Mouse (Mus musculus) embryo, embryonic 10 days (tissue): ENCODE results near the gene Foxp2.

Source experiments
- DNase-seq: peaks from one replicate; pipeline ENCODE4 v3.0.0-alpha.2; 2015; ENCODE audit warnings: low spot score

Gene Foxp2

DNA sequence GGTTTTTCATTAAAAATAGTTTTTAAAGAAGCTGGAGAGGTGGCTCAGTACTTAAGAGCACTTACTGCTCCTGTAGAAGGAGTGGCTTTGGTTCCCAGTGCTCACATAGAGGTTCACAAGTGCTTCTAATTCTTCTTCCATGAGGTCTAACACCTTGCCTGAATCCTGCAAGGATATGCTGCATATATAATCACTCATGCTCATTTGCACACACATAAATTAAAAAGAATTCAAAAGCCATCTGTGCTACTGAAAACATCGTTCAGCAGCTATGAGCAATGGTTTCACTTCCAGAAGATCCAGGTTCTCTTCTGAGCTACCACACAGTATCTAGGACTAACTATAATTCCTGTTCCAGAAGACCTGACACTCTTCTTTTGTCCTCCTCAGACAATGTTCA, 200.4 kb downstream of the Foxp2 start:
- DNase-seq: no peak

DNA sequence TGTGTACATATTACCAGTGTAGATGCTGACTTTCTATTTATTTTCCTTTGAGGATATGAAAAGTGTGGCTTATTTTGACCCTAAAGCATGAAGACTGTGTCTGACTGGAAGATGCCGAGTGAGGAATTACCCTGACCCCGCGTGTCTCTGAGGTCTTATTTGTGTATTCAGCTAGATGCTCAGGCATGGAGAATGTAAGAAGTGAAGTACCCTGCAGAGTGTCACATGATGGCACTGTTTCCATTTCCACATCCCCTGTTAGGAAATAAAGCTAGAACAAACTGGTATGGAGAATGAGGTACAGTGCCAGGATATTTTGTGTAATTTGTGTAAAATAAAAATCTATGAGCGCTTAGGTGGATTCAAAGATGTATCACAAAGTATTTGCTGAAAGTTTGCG, 219.8 kb downstream of the Foxp2 start:
- DNase-seq: peak; percentile 37

DNA sequence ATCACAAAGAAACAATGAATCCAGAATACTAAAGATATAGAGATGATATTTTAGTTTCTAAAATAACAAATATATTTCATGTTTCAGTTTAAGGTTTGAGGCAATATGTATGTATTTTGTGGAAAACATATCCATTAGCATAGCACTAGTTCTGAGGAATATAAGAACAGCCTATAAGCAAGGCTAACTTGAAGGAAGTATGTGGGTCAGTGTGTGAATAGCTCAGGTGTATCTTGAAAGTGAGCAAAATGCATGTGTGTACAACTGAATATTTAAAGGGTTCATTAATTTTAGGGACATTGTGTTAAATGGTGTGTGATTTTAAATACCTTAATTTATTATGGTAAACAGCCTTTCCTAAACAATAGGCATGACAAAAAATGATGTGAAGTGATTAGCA, 220.2 kb downstream of the Foxp2 start:
- no peak for DNase-seq

DNA sequence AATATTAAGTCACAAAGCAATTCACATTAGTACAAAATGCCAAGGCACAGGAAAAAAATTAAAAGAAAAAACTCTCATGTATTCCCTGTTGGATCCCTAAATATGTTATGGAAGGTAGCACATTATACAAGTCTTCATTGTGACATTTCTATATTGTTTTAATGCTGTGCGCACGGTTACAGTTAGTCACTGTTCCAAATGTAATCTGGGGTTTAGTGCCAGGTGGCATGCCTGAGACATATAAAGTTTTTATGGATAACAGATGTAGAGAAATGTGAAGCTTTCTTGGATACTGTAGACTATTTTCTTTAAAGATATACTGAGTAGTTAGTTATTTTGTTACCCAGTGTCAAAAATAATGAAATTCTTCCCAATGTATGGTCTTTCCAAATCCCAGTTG, 229.0 kb downstream of the Foxp2 start:
- no peak for DNase-seq

DNA sequence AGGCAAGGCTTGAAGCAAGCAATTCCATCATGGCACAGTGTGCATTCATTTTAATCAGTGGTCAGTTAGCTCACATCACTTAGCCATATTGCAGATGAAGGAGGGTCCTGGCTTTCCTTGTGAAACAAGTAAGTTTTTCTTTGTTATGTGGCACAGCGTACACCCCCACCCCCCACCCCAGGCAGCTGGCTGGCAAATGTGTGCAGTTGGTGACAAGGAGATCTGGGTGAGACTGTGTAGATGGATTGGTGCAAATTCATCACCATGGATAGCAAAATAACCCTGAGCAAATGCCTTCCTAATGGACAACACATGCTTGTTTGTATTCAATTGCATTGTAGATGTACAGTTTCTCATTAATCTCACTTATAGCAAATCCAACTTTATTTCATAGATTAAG, 240.9 kb downstream of the Foxp2 start:
- DNase-seq: peak; percentile 7

DNA sequence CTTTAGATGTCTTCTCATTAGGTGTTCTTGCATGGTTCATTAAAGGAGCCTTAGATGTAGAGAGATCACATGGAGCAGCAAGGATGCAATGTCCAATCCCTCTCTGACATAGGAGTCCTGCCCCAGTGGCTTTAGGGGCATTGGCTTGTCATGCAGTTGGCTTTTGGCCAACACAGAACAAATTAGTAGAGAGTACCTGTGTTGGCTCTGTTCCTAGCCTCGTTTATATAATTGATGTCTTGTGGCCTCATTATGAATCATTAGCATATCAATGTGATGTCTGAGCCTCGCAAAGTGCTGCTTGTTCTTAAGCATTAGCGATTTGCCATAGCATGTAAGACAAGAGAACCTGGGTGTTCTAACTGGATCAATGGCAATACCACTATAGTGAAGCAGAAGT, 250.5 kb downstream of the Foxp2 start:
- DNase-seq: no peak

DNA sequence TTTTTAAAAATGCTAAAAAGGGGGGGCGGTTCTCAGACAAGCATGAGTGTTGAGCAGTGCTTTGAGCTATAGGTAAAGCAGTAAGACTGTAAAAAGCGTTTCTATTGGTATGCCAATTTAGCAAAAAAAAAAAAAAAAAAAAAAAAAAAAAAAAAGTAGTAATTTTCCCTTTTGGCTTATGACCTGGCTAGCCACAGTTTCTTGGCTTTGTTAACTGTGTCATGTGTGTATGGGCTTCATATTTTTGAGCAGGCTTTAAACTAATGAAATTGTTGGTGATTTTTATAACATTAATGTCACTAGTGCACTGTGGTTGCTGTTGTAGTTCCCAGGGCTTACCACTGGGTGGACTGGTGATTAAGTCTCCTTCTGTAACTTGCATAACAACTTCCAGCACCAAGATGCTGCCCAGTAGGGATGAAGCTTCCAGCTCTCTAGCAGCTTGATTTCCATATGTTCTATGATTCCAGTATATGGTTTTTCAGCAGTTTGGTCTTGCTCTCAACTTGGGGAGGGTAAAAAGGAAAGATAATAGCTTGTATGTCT, 262.4 kb downstream of the Foxp2 start:
- peak; percentile 46 for DNase-seq

DNA sequence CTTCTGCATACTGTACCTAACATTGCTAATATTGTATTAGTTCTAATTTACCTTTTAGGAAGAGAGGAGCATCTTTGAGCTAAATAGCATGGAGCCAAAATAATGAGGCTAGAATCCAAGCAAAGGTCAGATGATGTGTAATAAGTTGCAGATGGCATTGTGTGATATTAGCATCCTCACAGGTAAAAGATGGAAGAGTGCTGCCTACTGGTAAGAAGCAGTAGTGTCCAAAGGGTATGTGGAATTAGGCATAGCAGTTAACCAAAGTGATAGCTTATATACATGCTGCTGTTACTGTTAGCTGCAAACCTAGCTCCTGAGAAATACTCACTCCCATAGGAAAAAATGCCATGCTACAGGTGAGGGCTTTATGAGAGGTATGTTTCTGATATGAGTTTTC, 275.6 kb downstream of the Foxp2 start:
- DNase-seq: peak; percentile 49

DNA sequence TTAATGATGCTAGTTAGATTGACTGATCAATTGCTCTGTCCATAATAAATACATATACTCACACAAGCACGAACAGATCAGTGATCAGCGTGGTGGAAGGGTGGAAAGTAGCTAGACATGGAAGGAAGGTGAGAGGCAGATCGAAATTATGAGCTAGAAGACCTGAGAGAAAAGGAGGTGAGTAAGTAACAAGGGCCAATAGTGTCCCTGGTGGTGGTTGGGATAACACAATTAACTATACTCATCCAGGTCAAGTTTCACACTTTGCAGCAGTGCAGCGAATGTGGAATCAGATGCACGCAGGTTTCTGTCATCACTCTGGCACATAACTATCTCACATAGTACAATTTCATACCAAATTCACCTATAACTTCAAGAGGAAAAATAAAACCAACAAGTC, 291.7 kb downstream of the Foxp2 start:
- DNase-seq: no peak

DNA sequence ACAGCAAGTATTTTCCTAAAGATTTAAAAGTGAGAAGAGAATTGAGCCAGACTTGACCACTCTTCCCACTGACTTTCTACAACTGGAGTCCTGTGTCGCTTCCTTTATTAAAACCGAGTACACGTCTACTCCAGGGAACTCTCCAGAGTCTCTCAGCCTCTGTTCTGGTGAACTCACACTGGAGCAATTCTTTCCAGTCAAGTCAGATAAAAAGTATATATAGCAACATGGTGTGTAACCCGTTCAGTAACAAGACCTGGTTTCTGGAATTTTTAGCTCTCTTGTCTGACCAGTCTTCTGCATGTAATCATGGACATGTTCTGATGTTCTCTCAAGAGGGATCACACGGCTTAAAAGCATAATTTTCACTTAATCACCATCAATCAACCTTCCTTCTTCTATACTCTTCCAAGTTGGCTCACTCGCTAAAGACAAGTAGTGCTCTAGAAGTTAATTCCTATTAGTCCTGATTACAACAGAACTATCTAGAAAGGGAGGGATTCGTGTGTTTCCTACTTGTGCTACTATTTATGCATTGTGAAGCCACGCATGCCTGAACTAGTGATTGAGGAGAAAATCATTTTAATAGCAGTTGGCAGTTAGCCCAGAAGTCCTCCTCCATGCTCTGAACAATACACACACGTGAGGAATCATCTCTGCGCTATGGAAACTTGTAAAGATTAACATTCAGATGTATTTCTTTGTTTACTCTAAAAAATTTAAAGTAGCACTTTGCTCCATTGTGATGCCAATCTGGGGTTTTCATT, 341.2 kb downstream of the Foxp2 start:
- no peak for DNase-seq

DNA sequence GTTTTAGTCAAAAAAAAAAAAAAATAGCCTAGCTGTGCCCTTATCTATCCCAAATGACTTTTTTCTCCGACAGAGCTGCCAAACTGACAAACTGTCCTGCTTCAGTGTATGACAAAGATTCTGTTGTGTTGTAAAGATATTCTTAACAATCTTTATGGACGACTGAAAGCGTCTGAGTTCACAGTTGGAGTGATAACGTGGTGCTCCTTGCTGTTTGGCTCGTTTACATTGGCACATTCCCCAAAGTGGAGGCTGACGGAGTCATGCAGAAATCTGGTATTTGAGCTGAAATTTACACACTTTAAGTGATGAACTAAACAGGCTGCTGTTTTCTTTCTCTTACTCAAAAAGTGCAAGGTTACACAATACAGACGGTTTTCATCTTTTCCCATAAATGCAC, 356.2 kb downstream of the Foxp2 start:
- DNase-seq: peak; percentile 18

DNA sequence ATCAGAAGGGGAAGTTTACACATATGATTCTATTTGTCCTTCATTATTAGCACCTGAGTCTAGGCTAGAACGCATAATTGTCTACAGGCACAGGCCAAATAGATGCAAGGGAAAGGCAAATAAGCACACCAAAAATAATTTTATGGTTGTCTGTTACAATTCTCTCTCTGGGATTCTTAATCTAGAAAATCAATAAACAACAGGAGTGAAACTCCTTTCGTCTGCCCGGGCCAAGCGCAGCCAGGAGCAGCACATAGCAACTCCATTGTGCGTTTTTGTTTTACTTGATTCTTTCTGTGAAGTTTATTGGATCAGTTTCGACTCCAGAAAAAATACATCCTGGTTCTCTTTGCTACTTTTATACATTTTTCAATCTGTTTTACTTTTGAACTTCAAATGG, 356.7 kb downstream of the Foxp2 start:
- DNase-seq: no peak

DNA sequence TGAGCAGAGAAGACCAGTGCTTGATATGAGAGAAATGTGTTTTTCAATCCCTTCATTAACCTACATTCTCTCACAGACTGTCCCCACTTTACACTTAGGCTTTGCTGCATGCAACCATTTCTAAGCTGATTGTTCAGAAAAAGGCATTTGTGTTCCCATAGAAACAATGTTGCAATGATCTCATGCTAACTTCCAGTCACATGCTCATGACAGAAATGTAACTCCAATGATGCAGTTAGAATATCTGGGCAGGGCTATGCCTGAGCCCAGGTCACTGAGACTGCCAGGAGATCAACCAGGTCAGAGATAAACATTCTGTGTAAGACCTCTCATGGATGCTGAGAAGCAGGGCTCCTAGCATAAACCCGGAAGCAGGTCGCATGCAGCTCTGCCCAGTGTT, 367.0 kb downstream of the Foxp2 start:
- DNase-seq: no peak

DNA sequence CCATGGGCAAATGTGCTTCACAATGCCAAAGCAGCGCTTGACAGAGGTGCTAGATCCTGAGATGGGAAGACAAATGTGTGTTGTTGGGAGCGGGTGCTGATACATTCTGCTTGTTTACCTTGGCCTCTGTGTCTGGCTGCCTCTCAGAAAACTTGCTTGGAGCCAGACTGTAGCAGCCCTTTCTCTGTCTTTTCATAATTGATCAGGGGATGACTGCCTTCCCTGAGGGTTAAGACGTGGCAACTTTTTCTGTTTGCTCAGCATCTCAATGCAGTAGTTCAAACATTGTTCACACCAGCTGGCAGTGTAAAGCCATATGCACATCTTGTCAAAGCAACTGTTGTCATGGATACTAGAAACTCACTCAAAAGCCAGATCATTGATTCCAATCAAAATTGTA, 384.1 kb downstream of the Foxp2 start:
- peak; percentile 43 for DNase-seq

DNA sequence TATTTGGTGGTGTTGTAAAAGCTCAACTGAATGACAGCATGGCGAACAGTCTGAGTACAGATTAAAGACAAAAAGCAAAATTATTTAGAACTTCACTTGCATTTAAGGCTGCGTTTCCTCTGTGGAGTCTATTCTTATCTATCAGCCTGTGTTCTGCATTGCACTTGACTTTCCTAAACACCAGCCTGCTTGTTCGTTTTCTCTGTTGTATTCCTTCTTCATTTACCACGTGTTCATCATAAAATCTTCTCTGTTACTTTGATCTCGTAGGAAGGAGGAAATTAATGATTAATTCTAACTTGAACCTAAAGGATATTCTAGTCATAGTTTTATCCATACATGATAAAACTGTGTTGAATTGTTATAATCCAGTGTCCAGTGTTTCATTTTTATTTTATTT, 392.9 kb downstream of the Foxp2 start:
- DNase-seq: no peak

DNA sequence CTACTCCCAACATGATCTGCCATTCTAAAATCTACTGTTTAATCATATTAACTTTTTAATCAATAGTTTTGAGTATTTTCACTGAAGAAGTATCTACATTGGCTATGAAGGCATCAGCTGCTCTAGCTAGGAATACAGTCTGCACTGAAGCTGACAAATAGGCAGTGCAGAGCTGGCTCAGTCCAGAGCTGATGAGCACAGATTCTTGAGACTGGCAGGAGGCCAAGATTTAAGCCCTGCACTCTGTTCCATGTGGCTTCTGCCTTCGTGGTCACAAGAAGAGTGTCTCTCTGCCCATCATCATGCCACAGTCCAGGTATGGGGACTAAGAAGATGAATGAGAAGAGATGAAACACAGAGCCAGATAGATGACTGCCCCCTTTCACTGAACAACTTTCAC, 398.1 kb downstream of the Foxp2 start:
- DNase-seq: no peak

DNA sequence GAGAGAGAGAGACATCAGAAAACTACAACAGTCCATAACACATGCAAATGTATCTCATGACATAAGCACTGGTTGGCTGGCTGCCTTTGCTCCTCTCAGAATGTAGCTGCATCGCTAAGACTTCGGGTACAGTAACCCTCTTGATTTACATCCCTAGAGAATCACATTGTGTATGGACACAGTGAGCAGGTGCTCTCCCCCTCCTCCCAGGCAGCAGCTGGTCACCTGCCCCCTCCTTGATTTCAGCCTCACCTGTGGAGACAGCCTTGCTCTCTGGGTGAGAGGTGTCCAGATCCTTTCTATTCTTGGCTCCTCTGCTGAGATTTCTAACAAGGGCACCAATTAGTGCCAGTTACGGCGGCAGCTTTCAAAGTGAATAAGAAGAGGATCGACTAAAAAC, 409.5 kb downstream of the Foxp2 start:
- DNase-seq: no peak

DNA sequence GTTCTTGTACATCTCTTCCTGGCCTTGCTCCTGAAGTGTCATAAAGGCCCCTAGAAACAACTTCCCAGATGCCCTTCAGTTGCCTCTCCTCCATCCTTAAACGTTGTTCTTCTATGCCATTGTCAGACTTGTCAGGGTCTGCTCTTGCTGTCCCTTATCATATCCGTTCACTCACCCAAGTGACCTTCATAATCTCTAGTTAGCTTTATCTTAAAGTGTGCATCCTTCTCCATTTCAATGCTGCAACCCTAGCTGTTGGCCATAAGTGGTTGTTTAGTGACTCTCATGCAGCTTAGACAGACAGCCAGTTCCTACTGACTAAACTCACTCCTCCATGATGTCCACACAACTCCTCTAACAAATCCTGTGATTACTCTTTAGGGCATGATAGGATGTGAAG, 415.8 kb downstream of the Foxp2 start:
- DNase-seq: no peak

DNA sequence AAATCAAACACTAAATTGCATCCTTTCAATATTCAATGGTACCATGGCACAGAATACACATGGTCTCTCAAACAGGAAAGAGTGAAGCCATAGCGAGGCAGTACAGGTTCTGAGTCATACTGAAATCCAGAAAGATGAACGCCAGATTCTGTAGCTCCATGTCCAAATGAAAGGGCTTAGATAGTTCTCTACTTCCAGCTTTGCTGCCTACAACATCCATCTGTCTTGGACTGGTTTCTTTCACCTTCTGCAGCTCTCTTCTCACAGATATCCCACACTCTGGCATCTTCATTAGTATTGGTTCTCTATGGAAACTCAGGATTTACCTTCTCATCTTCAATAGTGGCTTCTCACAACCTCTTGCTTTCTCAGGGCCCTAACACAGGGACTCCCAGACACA, 417.2 kb downstream of the Foxp2 start:
- DNase-seq: no peak

DNA sequence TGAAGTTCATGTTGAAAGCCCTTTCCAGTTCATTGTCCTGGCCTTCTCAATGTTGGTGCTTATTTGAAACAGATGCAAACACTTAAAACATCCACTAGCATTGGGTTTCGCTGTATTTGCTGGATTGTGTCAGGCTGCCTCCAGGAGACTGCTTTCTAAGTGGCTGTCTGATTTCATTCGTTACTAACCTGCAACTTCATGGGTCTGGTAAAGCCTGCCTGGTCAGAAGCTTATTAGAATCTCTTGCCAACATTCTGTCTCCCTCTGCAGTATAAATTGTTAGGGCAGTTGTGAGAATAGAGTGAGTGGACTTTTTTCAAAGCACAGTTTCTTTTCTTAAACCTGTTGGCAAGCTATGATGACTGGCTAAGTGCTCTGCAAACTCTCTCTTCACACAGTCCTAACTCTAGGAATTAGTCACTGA, 420.4 kb downstream of the Foxp2 start:
- peak; percentile 47 for DNase-seq

DNA sequence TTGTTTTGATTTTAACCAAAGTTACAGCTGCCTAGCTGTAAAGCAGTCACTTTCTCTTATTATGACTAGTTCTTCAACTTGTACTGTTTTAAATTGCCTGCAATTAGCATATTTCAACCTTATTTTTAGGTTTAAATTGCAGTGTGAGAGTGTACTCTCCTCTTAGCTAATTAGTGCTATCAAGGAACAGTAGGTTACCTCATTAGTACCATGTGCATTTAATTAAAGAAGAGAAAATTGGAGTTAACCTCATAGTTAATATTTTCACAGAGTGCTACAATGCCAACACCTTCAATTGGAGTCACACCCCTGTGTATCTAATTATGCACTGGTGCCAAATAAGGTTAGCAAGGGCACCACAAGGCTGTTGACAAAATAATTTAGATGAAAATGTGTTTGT, 421.9 kb downstream of the Foxp2 start:
- no peak for DNase-seq

DNA sequence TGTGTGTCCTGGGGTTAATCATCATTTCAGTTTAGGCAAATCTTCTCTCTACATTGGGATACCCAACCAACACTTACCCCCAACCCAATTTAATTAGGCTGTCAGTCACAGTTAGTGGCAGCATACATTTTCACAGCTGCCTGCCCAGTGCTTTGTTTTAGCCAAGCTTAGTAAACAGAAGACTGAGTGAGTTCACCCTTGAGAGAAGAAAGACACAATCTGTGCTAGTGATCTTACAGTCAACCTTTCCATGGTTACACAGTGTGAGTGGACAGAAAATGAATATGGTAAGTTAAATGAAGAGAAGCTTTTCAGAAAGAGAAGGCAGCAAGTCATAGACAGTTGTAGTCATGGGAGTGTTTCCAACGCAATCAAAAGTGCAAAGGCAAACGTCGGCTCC, 446.6 kb downstream of the Foxp2 start:
- DNase-seq: no peak

DNA sequence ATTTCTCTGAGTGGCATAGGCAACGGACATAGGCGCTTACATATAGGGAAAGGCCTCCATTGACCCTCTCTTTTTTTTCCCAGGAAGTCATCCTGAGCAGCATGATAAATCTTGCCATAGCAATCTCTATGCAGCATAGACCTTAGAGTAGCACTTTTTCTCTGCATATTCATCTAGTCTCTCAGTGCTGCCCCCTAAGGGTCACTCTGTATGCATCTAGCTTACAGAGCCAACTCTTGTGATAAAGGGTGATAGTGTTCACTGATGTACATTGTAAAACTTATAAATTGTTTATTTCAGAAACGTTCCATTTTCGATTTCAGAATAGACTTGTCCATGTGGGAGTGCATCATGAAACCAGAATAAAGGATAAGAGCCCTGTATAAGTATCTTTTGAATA, 454.7 kb downstream of the Foxp2 start:
- peak; percentile 28 for DNase-seq

DNA sequence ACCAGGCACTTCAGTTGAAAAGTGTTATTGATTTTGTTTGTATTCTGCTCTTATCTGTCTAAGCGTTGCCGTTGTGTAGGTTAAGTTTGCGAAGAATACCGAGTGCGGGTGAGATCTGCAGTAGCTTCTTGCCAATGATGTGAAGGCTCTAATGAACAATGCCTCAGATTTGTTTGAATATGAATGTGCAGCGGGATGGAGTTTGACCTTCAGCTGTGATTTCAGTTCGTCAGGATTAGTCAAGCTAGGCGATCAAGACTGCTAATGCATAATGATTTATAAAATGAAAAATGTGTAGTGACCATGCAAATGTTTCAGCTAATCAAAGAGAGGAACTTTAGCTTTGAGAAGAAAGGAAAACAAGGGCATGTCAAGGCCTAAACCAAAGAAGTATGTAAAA, 469.1 kb downstream of the Foxp2 start:
- DNase-seq: no peak
